Mouse (Mus musculus) testis, postnatal 14 days (tissue): ENCODE results near the gene Zc3h4.
"Not testable (repeated sequence)": the region's sequence is repeated elsewhere in the genome, so short reads cannot be mapped to it uniquely, and the experiment has no call there.

ENCODE experiments used
- DNase-seq: peaks from one replicate; pipeline ENCODE4 v3.0.0; 2021; ENCODE audit warnings: low spot score

Zc3h4 gene

GRCm38 (mm10) chr7:16400689-16401611 lies at the start of gene Zc3h4:
Zc3h4 (plus strand) TSS chr7:16400910.
- DNase-seq, result peak; percentile 87

- DNase-seq, result no peak
These were observed 44.7 kb upstream of the Zc3h4 start for GRCm38 (mm10) chr7:16355854-16356594.

- DNase-seq, result no peak
These were observed 43.1 kb upstream of the Zc3h4 start for GRCm38 (mm10) chr7:16357602-16358001.

- no peak for DNase-seq
These were observed 36.4 kb upstream of the Zc3h4 start for GRCm38 (mm10) chr7:16364319-16364718.

- peak; percentile 27 for DNase-seq
These were observed 35.7 kb upstream of the Zc3h4 start for GRCm38 (mm10) chr7:16364901-16365500.

GRCm38 (mm10) chr7:16366133-16366646 lies 34.5 kb upstream of the Zc3h4 start:
- DNase-seq, result no peak

- no peak for DNase-seq
These were observed 34.0 kb upstream of the Zc3h4 start for GRCm38 (mm10) chr7:16366669-16367068.

GRCm38 (mm10) chr7:16368835-16369234 lies 31.9 kb upstream of the Zc3h4 start:
- no peak for DNase-seq

- DNase-seq, result no peak
These were observed 30.1 kb upstream of the Zc3h4 start for GRCm38 (mm10) chr7:16370596-16370995.

- DNase-seq, result no peak
These were observed 27.0 kb upstream of the Zc3h4 start for GRCm38 (mm10) chr7:16373719-16374118.

GRCm38 (mm10) chr7:16374989-16375388 lies 25.7 kb upstream of the Zc3h4 start:
- no peak for DNase-seq

GRCm38 (mm10) chr7:16376505-16376904 lies 24.2 kb upstream of the Zc3h4 start:
- DNase-seq, result no peak

GRCm38 (mm10) chr7:16387160-16388041 lies 13.3 kb upstream of the Zc3h4 start, which contains the start of gene Sae1:
Sae1 (minus strand) TSS chr7:16387806.
- DNase-seq, result peak; percentile 97

- DNase-seq, result not testable (repeated sequence)
These were observed 10.8 kb upstream of the Zc3h4 start for GRCm38 (mm10) chr7:16389942-16390341.

- no peak for DNase-seq
These were observed 7.8 kb upstream of the Zc3h4 start for GRCm38 (mm10) chr7:16392923-16393322.

GRCm38 (mm10) chr7:16395944-16396343 lies 4.8 kb upstream of the Zc3h4 start:
- no peak for DNase-seq

GRCm38 (mm10) chr7:16397465-16397864 lies 3.2 kb upstream of the Zc3h4 start:
- DNase-seq, result no peak

- DNase-seq, result no peak
These were observed 2.2 kb upstream of the Zc3h4 start for GRCm38 (mm10) chr7:16398387-16399050.

GRCm38 (mm10) chr7:16399098-16399819 lies 1.5 kb upstream of the Zc3h4 start:
- DNase-seq, result peak; percentile 89
